Mouse (Mus musculus): ENCODE measurements around the gene Tnni1. TPM values are rescaled to one million over a fixed set of nuclear protein-coding genes. Genes with fewer than 3 reads are reported as not detected.

The Tnni1 gene
- polyA plus RNA-seq, 1 experiment from 2014 or later: 1.3 TPM

GRCm38 (mm10) chr1:135793370-135794215 lies 14.4 kb downstream of the Tnni1 start:
- H3K27ac ChIP-seq (ENCODE audit: low read depth, low read length): no peak overlapping the region
- WGBS: 16% methylated on average over 27 of the region's 27 CpGs
- peak overlapping the region; percentile 42 for H3K4me2 ChIP-seq
- H3K4me3 ChIP-seq (ENCODE audit: low read depth, low read length): peak overlapping the region; percentile 15; the same call in 1 of the 2 replicates
- ATAC-seq (ENCODE audit: low FRiP score) (0 out of 2 replicates have a peak, but pooled peaks have one; percentile 20), DNase-seq (ENCODE audit: low spot score, missing footprints) (peak; percentile 94)
- H3K36me3 ChIP-seq (ENCODE audit: control insufficient read depth, insufficient read depth, low read length): no peaks in the 10 kb centered on the region
- H3K4me1 ChIP-seq (ENCODE audit: control insufficient read depth, insufficient read depth, low read length): peaks cover 18% of the 10 kb centered on the region
- peaks cover 3% of the 10 kb centered on the region; the same call in 1 of the 2 replicates for H3K27me3 ChIP-seq (ENCODE audit: control insufficient read depth, insufficient read depth, low read length)
- H3K9me3 ChIP-seq (ENCODE audit: control insufficient read depth, low read length): no peaks in the 10 kb centered on the region
- peak overlapping the region; percentile 54 for H3K9ac ChIP-seq (ENCODE audit: low read length)

- Histone ChIP-seq H3K27ac (ENCODE audit: low read depth, low read length) (no peak overlapping the region), H3K4me1 (ENCODE audit: control insufficient read depth, insufficient read depth, low read length) (peaks cover 18% of the 10 kb centered on the region), H3K36me3 (ENCODE audit: control insufficient read depth, insufficient read depth, low read length) (no peaks in the 10 kb centered on the region), H3K9ac (ENCODE audit: low read length) (peak overlapping the region; percentile 43; the same call in 1 of the 2 replicates), H3K4me3 (ENCODE audit: low read depth, low read length) (peak overlapping the region; percentile 15; the same call in 1 of the 2 replicates), H3K9me3 (ENCODE audit: control insufficient read depth, low read length) (no peaks in the 10 kb centered on the region), H3K27me3 (ENCODE audit: control insufficient read depth, insufficient read depth, low read length) (peaks cover 3% of the 10 kb centered on the region; the same call in 1 of the 2 replicates), H3K4me2 (peak overlapping the region; percentile 42)
- DNase-seq (ENCODE audit: low spot score, missing footprints) (peak; percentile 91), ATAC-seq (ENCODE audit: low FRiP score) (peak; percentile 83)
- 25% methylated on average over 20 of the region's 20 CpGs for WGBS
These were observed 15.2 kb downstream of the Tnni1 start for GRCm38 (mm10) chr1:135794216-135795134.

- Histone ChIP-seq H3K4me2 (no peak overlapping the region), H3K9ac (ENCODE audit: low read length) (no peak overlapping the region), H3K9me3 (ENCODE audit: control insufficient read depth, low read length) (no peaks in the 10 kb centered on the region), H3K36me3 (ENCODE audit: control insufficient read depth, insufficient read depth, low read length) (no peaks in the 10 kb centered on the region), H3K27me3 (ENCODE audit: control insufficient read depth, insufficient read depth, low read length) (peaks cover 1% of the 10 kb centered on the region; the same call in 1 of the 2 replicates), H3K4me3 (ENCODE audit: low read depth, low read length) (no peak overlapping the region), H3K27ac (ENCODE audit: low read depth, low read length) (no peak overlapping the region), H3K4me1 (ENCODE audit: control insufficient read depth, insufficient read depth, low read length) (peaks cover 20% of the 10 kb centered on the region)
- DNase-seq (ENCODE audit: low spot score, missing footprints) (no peak), ATAC-seq (ENCODE audit: low FRiP score) (no peak)
- WGBS: 76% methylated on average over 1 of the region's 1 CpGs
These were observed 19.3 kb downstream of the Tnni1 start for GRCm38 (mm10) chr1:135798492-135798891.

DNA sequence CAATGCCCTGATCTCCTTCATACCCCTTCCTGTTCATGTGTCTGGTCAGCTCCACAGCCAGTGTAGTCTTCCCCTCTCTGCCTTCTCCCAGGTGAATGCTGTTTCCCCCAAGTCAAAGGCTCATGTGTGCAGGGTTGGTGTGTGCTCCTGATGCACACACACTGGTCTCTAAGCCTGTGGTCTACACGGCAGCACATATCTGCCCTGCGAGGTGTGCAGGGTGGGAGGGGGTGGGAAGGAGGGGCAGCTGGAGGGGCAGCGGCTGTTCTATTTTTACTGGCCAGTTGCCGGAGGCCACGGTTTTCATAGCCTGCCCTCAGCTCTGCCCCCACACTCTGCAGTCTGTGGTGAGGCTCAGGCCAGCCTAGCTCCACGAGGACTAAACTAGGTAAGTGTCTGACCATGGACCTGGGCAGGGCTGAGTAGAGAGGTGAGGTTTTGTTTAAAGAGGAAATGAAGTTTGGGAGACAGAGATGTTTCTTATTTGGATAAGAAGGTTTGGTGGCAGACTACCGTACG lies 19.9 kb downstream of the Tnni1 start:
- Histone ChIP-seq H3K4me1 (ENCODE audit: control insufficient read depth, insufficient read depth, low read length) (peaks cover 13% of the 10 kb centered on the region), H3K27ac (ENCODE audit: low read depth, low read length) (no peak overlapping the region), H3K4me2 (no peak overlapping the region), H3K9me3 (ENCODE audit: control insufficient read depth, low read length) (no peaks in the 10 kb centered on the region), H3K36me3 (ENCODE audit: control insufficient read depth, insufficient read depth, low read length) (no peaks in the 10 kb centered on the region), H3K4me3 (ENCODE audit: low read depth, low read length) (no peak overlapping the region), H3K27me3 (ENCODE audit: control insufficient read depth, insufficient read depth, low read length) (no peaks in the 10 kb centered on the region), H3K9ac (ENCODE audit: low read length) (no peak overlapping the region)
- WGBS: 80% methylated on average over 8 of the region's 8 CpGs
- DNase-seq (ENCODE audit: low spot score, missing footprints) (no peak), ATAC-seq (ENCODE audit: low FRiP score) (no peak)

- Histone ChIP-seq H3K27ac (ENCODE audit: low read depth, low read length) (no peak overlapping the region), H3K9me3 (ENCODE audit: control insufficient read depth, low read length) (no peaks in the 10 kb centered on the region), H3K36me3 (ENCODE audit: control insufficient read depth, insufficient read depth, low read length) (no peaks in the 10 kb centered on the region), H3K4me3 (ENCODE audit: low read depth, low read length) (no peak overlapping the region), H3K27me3 (ENCODE audit: control insufficient read depth, insufficient read depth, low read length) (no peaks in the 10 kb centered on the region), H3K4me2 (no peak overlapping the region), H3K9ac (ENCODE audit: low read length) (no peak overlapping the region), H3K4me1 (ENCODE audit: control insufficient read depth, insufficient read depth, low read length) (peaks cover 4% of the 10 kb centered on the region)
- no peak for ATAC-seq (ENCODE audit: low FRiP score)
- 57% methylated on average over 8 of the region's 8 CpGs for whole genome bisulfite sequencing
- no peak for DNase-seq (ENCODE audit: low spot score, missing footprints)
These were observed 21.1 kb downstream of the Tnni1 start for GRCm38 (mm10) chr1:135800192-135800950.

DNA sequence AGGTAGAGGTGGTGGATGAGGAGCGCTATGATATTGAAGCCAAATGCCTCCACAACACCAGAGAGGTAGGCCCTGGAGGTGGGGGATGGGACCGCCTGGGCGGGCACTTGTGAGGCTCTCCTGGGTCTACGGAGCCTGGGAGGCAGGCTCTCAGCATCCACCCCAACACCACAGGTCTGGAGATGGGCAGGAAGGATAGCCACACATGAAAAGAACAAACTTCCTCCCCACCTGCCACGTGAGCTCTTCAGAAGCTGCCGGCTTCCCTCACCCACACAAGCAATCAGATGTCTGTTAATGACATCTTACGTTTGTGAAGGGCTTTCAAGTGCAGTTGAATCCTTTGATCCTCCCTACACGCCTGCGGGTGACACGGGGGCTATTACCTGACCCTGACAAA lies 28.3 kb downstream of the Tnni1 start:
- Histone ChIP-seq H3K9me3 (ENCODE audit: control insufficient read depth, low read length) (no peaks in the 10 kb centered on the region), H3K4me2 (no peak overlapping the region), H3K27ac (ENCODE audit: low read depth, low read length) (no peak overlapping the region), H3K27me3 (ENCODE audit: control insufficient read depth, insufficient read depth, low read length) (no peaks in the 10 kb centered on the region), H3K36me3 (ENCODE audit: control insufficient read depth, insufficient read depth, low read length) (no peaks in the 10 kb centered on the region), H3K4me1 (ENCODE audit: control insufficient read depth, insufficient read depth, low read length) (no peaks in the 10 kb centered on the region; the same call in 1 of the 2 replicates), H3K9ac (ENCODE audit: low read length) (no peak overlapping the region), H3K4me3 (ENCODE audit: low read depth, low read length) (no peak overlapping the region)
- no peak for DNase-seq (ENCODE audit: low spot score, missing footprints)
- WGBS: 60% methylated on average over 10 of the region's 10 CpGs
- no peak for ATAC-seq (ENCODE audit: low FRiP score)

GRCm38 (mm10) chr1:135810180-135810579 lies 30.9 kb downstream of the Tnni1 start:
- no peaks in the 10 kb centered on the region for H3K9me3 ChIP-seq (ENCODE audit: control insufficient read depth, low read length)
- H3K36me3 ChIP-seq (ENCODE audit: control insufficient read depth, insufficient read depth, low read length): no peaks in the 10 kb centered on the region
- H3K4me1 ChIP-seq (ENCODE audit: control insufficient read depth, insufficient read depth, low read length): no peaks in the 10 kb centered on the region; the same call in 1 of the 2 replicates
- H3K4me2 ChIP-seq: no peak overlapping the region
- DNase-seq (ENCODE audit: low spot score, missing footprints): no peak
- no peak overlapping the region for H3K9ac ChIP-seq (ENCODE audit: low read length)
- WGBS: 77% methylated on average over 2 of the region's 2 CpGs
- no peak for ATAC-seq (ENCODE audit: low FRiP score)
- no peak overlapping the region for H3K4me3 ChIP-seq (ENCODE audit: low read depth, low read length)
- no peaks in the 10 kb centered on the region for H3K27me3 ChIP-seq (ENCODE audit: control insufficient read depth, insufficient read depth, low read length)
- no peak overlapping the region for H3K27ac ChIP-seq (ENCODE audit: low read depth, low read length)

DNA sequence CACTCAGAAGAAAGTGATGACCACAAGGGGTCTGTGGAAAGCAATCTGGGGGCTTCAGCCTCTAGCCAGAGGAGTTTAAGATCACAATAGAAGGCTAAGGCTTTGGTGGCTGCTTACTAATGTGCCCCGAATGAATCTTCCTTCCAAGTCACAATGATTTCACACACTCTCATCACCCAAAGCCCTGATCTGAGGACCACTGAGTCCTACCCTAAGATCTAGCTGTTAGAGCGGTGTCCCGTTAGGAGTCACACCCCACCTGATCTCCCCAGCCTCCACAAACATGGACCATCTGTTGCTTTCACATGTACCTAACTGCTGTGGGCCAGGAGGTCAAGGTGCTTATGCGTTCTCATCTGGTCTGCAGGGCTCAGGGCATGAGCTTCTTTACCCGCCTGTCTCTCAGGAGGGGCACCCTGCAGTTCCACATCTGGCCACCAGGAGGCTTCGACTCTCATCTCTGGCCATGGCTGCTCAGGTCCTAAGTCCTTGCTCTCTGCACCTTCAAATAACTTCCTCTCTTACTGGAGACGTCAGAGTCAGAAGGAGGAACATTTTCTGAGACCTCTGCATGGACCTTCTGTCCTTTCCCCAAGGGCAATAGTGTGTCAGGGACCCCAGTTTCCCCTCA lies 31.9 kb downstream of the Tnni1 start:
- Histone ChIP-seq H3K27ac (ENCODE audit: low read depth, low read length) (no peak overlapping the region), H3K27me3 (ENCODE audit: control insufficient read depth, insufficient read depth, low read length) (0 out of 2 replicates have a peak, but pooled peaks cover 1% of the 10 kb centered on the region), H3K4me1 (ENCODE audit: control insufficient read depth, insufficient read depth, low read length) (no peaks in the 10 kb centered on the region; the same call in 1 of the 2 replicates), H3K9ac (ENCODE audit: low read length) (no peak overlapping the region), H3K4me3 (ENCODE audit: low read depth, low read length) (no peak overlapping the region), H3K4me2 (no peak overlapping the region), H3K9me3 (ENCODE audit: control insufficient read depth, low read length) (no peaks in the 10 kb centered on the region), H3K36me3 (ENCODE audit: control insufficient read depth, insufficient read depth, low read length) (no peaks in the 10 kb centered on the region)
- peak; percentile 77 for ATAC-seq (ENCODE audit: low FRiP score)
- DNase-seq (ENCODE audit: low spot score, missing footprints): peak; percentile 99
- WGBS: 19% methylated on average over 7 of the region's 7 CpGs

Data from midbrain, embryonic 11.5 days (tissue).